Comparison of ENCODE assay signal across 8 mouse cellular contexts in the genomic region with DNA sequence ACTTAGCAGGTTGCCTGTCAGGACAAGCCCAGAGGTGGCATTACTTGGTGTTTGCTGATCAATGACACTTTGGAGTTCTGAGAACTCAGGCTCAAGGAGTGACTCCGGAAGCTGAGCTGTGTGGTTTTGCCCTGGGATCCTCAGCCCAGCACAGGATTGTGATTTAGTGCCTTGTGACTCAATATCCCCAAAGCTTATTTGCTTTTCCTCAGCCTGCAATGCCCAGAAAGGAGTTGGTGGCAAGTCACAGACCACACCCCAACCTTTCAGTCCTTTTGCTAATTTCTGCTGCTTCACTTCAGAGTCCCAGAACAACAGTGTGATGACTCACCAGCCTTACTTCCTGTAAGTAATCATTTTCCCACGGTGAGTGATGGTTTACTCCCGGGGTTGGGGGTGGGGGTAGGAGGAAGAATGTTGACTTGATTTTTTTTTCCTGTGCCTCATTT.
A peak's percentile ranks its signal among the peaks of the same experiment; 100 is the strongest.
DNase-seq lines count a peak whose midpoint lies in the region; ATAC-seq and TF ChIP-seq lines count a peak whose summit lies in the region.

No protein-coding gene starts in this region.

- no peak overlapping the region for H3K9ac ChIP-seq in kidney, embryonic 14.5 days (ENCODE audit: low read depth, low read length)
- H3K9ac ChIP-seq in heart, embryonic 15.5 days = no peak overlapping the region

- DNase-seq in kidney, adult 2 months = peak; percentile 63
- peak; percentile 69 for DNase-seq in R1 (ENCODE audit: low read depth, low spot score)
- peak; percentile 47 for DNase-seq in lung, postnatal 10 days
- DNase-seq in left cerebral cortex, postnatal 4 days = no peak
- DNase-seq in left cerebral cortex, adult 8-10 months (ENCODE audit: low spot score in 2 of 2) = no peak

- H3K27ac ChIP-seq in kidney, adult 2 months (ENCODE audit: insufficient read depth, low read depth, low read length) = no peak overlapping the region
- no peak overlapping the region; the same call in 1 of the 2 replicates for H3K27ac ChIP-seq in kidney, embryonic 14.5 days (ENCODE audit: low read depth, low read length)
- H3K27ac ChIP-seq in heart, embryonic 15.5 days = peak overlapping the region; percentile 60

- ATAC-seq in kidney, embryonic 14.5 days (ENCODE audit: low FRiP score, low TSS enrichment) = no peak
- ATAC-seq in heart, embryonic 15.5 days (replicated peaks; ENCODE audit: insufficient number of reproducible peaks, insufficient read depth, low FRiP score, low read depth) = no peak
- ATAC-seq in megakaryocyte-erythroid progenitor cell, adult 5-6 weeks (replicated peaks; ENCODE audit: low FRiP score, low TSS enrichment, poor library complexity, severe bottlenecking) = no peak

- 17% methylated on average over 3 of the region's 3 CpGs for WGBS in kidney, adult 2 months
- 16% methylated on average over 3 of the region's 3 CpGs for WGBS in kidney, embryonic 14.5 days
- 14% methylated on average over 3 of the region's 3 CpGs for WGBS in heart, embryonic 15.5 days

- H3K4me2 ChIP-seq in kidney, embryonic 14.5 days (replicated peaks; ENCODE audit: low read depth, low read length) = no peak overlapping the region
- H3K4me2 ChIP-seq in heart, embryonic 15.5 days = no peak overlapping the region

- H3K4me3 ChIP-seq in kidney, adult 2 months (ENCODE audit: insufficient read depth, low read depth, low read length) = no peak overlapping the region
- H3K4me3 ChIP-seq in kidney, embryonic 14.5 days (ENCODE audit: low read length) = no peak overlapping the region
- no peak overlapping the region for H3K4me3 ChIP-seq in heart, embryonic 15.5 days

- intact Hi-C loops in left cerebral cortex, postnatal 4 days (cut with DNase I) = no loop called here

- H3K27me3 ChIP-seq in kidney, adult 2 months (replicated peaks; ENCODE audit: control insufficient read depth, insufficient read depth, low read length) = no peaks in the 10 kb centered on the region
- H3K27me3 ChIP-seq in kidney, embryonic 14.5 days (ENCODE audit: control insufficient read depth, insufficient read depth, low read length) = no peaks in the 10 kb centered on the region
- H3K27me3 ChIP-seq in heart, embryonic 15.5 days = no peaks in the 10 kb centered on the region

- no peaks in the 10 kb centered on the region for H3K36me3 ChIP-seq in kidney, adult 2 months (ENCODE audit: control insufficient read depth, insufficient read depth, low read length)
- H3K36me3 ChIP-seq in kidney, embryonic 14.5 days (ENCODE audit: control insufficient read depth, insufficient read depth, low read length) = no peaks in the 10 kb centered on the region
- no peaks in the 10 kb centered on the region for H3K36me3 ChIP-seq in heart, embryonic 15.5 days

- no peak for TF ChIP-seq CTCF in kidney, adult 2 months (conservative IDR thresholded peaks at IDR 0.05; ENCODE audit: insufficient read depth, insufficient read length, low read depth, low read length)

- no peak for TF ChIP-seq POLR2A in kidney, adult 2 months (IDR thresholded peaks at IDR 0.05; ENCODE audit: low read depth, low read length)

- H3K4me1 ChIP-seq in kidney, adult 2 months (ENCODE audit: control insufficient read depth, insufficient read depth, low read length) = peaks cover 4% of the 10 kb centered on the region; the same call in 1 of the 2 replicates
- H3K4me1 ChIP-seq in kidney, embryonic 14.5 days (ENCODE audit: control insufficient read depth, insufficient read depth, low read length) = no peaks in the 10 kb centered on the region
- H3K4me1 ChIP-seq in heart, embryonic 15.5 days (replicated peaks) = peaks cover 4% of the 10 kb centered on the region

- H3K9me3 ChIP-seq in kidney, embryonic 14.5 days (ENCODE audit: control insufficient read depth, low read length) = no peaks in the 10 kb centered on the region
- H3K9me3 ChIP-seq in heart, embryonic 15.5 days (replicated peaks) = no peaks in the 10 kb centered on the region

Comparison
In these comparisons a context has a peak if more than half of its experiments do, and no peak if none do; other contexts are left out.
1. DNase-seq: peak in kidney, adult 2 months (single experiment), R1 (single experiment) and lung, postnatal 10 days (single experiment); none in left cerebral cortex, postnatal 4 days (single experiment) and left cerebral cortex, adult 8-10 months (0 of 2).